Mouse (Mus musculus): ENCODE data around the gene Aadacl3. TPM values are rescaled to one million over a fixed set of nuclear protein-coding genes. Genes with fewer than 3 reads are reported as not detected.

Aadacl3 gene
- not detected for total RNA-seq (2021)

GRCm38 (mm10) chr4:144463656-144464055, at the start of gene Aadacl3:
TSS of gene Aadacl3 (minus strand) at chr4:144463756.
- DNase-seq (ENCODE audit: extremely low spot score in 1 of 2, low spot score in 1 of 2): no peak

- DNase-seq (ENCODE audit: extremely low spot score in 1 of 2, low spot score in 1 of 2): no peak
Measured at GRCm38 (mm10) chr4:144506518-144506917, 43.0 kb upstream of the Aadacl3 start.

DNA sequence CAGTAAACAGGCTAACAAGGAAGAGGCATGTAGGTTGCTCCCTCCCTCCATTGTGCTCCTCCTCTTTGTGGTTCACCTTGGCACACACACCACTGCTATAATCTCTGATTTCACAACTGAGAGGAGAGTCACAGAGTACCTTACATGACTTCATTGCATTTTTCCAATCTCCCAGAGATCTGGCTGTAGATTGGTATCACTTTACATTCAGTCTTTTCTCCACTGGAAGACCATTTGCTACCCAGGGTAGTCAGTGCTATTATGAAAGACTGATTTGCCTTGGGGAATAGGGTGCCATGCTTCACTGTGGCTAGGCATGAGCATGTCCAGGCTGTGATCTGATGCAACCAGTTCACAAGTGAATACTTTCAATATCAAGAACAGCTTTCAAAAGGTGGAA, 29.8 kb upstream of the Aadacl3 start:
- no peak for DNase-seq (ENCODE audit: extremely low spot score in 1 of 2, low spot score in 1 of 2)

DNA sequence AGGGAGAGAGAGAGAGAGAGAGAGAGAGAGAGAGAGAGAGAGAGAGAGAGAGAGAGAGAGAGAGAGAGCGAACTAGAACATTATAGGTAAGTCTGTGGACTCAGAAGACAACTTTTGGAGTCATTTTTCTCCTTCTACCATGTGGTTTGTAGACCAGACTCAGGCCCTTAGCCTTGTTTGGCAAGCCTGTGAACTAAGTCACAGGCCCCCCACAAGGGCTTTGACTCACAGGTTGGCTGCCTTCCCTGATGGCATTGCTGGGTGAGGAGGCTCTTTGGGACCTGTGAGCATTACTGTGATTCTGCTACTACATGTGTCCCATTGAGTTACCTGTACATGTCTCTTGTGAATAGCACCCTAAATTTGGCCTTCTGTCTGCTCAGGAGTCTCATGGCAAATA, 4.5 kb upstream of the Aadacl3 start:
- DNase-seq (ENCODE audit: extremely low spot score in 1 of 2, low spot score in 1 of 2): no peak

DNA sequence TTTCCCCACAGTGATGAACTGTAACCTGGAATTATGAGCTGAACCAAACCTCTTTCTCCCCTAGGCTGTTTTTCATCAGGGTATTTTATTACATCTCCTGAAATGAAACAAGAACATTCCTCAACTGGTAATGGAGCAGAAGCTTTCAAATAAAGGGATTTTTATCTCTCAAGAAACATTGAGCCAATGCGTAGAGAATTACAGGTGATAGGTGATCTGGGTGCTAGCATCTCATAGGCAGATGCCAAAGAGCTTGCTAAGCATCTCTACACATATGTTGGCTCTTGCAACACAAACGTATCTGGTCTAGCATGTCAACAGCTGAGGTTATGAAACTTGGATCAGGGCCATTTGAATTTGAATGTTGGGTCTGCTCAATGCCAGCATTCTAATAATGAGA, 1.6 kb upstream of the Aadacl3 start:
- no peak for DNase-seq (ENCODE audit: extremely low spot score in 1 of 2, low spot score in 1 of 2)

DNA sequence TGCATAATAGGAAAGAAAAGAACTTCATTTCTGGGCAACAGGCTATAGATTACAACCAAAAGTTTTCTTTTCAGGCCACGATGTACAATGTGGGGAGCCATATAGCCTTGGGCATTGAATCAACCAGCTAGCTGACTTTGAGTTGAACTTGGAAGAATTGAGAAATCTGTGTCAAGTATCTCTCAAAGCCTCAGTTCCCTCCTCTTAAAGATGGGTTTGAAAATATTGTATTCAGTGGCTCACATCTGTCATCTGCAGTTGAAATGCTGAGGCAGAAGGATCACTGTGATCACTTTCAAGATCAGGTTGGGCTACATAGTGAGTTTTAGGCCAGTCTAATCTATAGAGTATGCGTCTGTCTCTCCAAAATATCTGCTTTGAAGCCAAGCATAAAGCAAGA, 10.3 kb downstream of the Aadacl3 start, which contains the start of gene Gm9944:
Gm9944 (minus strand) TSS at position 101 of the 400 bp plus-strand sequence.
- no peak for DNase-seq (ENCODE audit: extremely low spot score in 1 of 2, low spot score in 1 of 2)

DNA sequence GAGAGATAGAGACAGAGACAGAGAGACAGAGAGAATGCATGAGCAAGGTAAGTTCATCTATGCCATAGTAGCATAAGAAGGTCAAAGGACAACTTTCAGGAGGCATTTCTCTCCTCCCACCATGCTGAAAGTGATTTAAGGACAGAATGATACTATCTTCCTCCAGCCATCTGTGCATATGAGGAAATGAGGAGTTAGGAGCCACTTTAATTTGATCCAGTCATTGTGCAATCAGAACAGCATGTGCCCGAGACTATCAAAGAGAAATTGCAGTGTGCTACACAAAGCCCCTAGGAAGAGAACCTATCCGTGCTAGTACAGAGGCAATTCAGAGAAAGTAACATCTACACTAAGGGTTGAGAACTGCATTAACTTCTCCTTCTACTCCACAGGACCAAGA, 15.0 kb downstream of the Aadacl3 start:
- DNase-seq (ENCODE audit: extremely low spot score in 1 of 2, low spot score in 1 of 2): no peak

DNA sequence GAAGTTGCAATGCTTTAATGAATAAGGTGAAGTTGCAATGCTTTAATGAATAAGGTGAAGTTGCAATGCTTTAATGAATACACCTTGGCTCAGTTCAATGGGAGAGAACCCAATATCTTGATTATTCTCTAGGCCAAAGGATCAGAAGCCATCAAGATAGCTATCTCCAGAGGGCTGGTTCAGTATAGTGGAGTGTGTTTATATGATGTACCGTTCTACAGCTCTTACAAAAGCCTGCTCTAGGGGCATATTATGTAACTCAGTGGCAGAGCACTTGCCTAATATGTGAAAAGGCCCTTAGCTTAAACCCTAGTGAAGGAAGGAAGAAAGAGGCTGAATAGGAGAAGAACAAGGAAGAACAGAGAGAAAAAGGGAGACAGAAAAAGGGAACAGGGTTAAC, 22.0 kb downstream of the Aadacl3 start:
- DNase-seq (ENCODE audit: extremely low spot score in 1 of 2, low spot score in 1 of 2): no peak

- no peak for DNase-seq (ENCODE audit: extremely low spot score in 1 of 2, low spot score in 1 of 2)
Measured at GRCm38 (mm10) chr4:144441095-144441494, 22.5 kb downstream of the Aadacl3 start.

DNA sequence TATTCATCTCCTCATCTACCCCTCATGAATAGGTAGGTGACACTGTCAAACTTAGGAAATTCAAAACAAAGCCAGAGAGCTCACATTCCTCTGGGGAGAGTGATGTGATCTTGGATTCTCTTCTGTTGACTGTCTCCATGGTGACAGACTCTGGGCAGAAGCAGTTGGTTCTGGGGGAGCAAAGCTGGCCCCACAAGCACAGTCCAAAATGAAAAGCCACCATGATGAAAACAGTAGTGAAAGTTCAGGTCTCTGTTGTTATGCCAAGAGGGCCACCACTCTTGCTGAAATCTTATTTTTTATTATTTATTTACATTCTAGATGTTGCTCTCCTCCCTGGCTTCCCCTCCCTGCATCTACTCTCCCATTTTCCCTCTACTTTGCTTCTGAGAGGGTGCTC, 24.9 kb downstream of the Aadacl3 start, which contains the start of gene 1700012P22Rik:
1700012P22Rik (minus strand) TSS at position 101 of the 400 bp plus-strand sequence.
- DNase-seq (ENCODE audit: extremely low spot score in 1 of 2, low spot score in 1 of 2): no peak

DNA sequence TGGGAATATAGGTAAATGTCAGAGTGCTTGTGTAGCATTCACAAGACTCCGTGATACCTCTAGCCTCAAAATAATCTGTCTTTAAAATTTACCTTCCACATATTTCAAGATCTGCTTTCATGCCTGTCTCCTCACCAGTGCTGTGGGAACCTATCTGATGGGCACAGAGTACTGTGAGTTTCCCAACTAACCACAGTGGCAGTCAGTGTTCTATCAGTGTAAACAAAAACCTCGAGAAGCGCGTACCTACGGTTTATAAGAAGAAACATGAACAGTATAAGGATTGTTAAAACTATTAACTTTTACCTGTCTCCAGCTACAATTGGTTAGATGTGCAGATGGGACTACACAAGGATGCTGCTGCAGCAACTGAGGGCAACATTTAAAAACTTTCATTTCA, 30.3 kb downstream of the Aadacl3 start:
- DNase-seq (ENCODE audit: extremely low spot score in 1 of 2, low spot score in 1 of 2): no peak

- no peak for DNase-seq (ENCODE audit: extremely low spot score in 1 of 2, low spot score in 1 of 2)
Measured at GRCm38 (mm10) chr4:144430723-144431122, 32.8 kb downstream of the Aadacl3 start.

GRCm38 (mm10) chr4:144428868-144429267, 34.7 kb downstream of the Aadacl3 start:
- no peak for DNase-seq (ENCODE audit: extremely low spot score in 1 of 2, low spot score in 1 of 2)

DNA sequence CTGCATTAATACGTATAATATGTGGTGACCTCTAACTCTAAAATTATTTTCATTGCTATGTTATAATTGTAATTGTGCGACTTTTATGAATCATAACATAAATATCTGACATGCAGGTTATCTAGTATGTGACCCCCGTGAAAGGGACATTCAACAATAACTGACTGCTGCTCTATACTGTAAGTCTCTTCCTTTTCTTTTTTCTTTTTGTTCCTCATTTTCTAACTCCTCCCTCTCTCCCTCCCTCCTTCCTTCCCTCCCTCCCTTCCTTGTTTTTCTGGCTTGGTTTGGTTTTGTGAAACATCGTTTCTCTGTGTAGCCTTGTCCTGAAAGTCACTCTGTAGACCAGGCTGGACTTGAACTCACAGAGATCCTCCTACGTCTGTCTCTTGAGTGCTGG, 39.0 kb downstream of the Aadacl3 start:
- no peak for DNase-seq (ENCODE audit: extremely low spot score in 1 of 2, low spot score in 1 of 2)

GRCm38 (mm10) chr4:144420644-144421043, 42.9 kb downstream of the Aadacl3 start:
- DNase-seq (ENCODE audit: extremely low spot score in 1 of 2, low spot score in 1 of 2): no peak

DNA sequence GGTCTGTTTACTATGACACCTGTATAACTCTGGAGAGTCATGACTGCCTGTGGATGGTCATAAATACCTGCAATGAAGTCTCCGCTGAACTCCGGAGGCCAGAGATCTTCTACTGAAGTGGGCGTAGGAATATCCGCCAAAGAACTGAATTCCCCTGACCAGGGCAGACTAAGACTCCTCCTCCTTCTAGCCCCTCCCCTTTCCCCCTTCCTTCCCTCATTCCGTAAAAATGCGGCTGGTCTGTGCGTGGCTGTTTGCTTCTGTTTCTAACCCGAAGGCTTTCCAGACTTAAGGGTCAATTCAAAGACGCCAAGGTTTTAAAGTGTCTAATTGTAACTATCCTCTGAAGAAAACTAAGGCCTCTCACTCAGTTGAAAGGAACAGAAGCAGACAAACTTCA, 55.3 kb downstream of the Aadacl3 start, which contains the start of gene Pramef12:
Pramef12 (minus strand) TSS at position 175 of the 400 bp plus-strand sequence.
- no peak for DNase-seq (ENCODE audit: extremely low spot score in 1 of 2, low spot score in 1 of 2)

DNA sequence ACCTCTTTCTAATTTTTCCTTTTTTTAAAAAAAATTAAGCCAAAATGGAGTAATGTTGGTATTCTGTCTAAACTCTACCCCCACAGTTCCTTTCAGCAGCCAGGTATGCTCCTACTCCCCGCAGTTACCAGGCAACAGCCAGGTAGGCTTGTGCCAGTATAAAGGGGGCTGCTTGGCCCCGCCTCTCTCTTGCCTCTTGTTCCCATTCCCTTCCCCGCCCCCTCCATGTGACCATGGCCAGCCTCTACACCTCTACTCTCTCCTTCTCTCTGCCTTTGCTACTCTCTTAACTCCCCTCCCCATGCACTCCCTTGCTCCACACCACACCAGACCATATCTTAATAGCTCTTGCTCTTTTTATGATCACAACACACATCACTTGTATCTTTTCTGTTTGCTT, 57.3 kb downstream of the Aadacl3 start:
- DNase-seq (ENCODE audit: extremely low spot score in 1 of 2, low spot score in 1 of 2): no peak

GRCm38 (mm10) chr4:144404456-144405086, 59.0 kb downstream of the Aadacl3 start:
- DNase-seq (ENCODE audit: extremely low spot score in 1 of 2, low spot score in 1 of 2): no peak

Other genes starting within 250 kb of the Aadacl3 start
- not detected for gene Pramel5, start 183.3 kb downstream of the Aadacl3 start, total RNA-seq (2021)
- gene Gm13128, start 133.5 kb downstream of the Aadacl3 start, total RNA-seq (2021): not detected
- not detected for gene Gm13119, start 105.8 kb downstream of the Aadacl3 start, total RNA-seq (2021)
- gene Pramef20, start 85.8 kb downstream of the Aadacl3 start, total RNA-seq (2021): not detected
- gene Pramef12, start 55.3 kb downstream of the Aadacl3 start, total RNA-seq (2021): not detected
- gene 1700012P22Rik, start 25.0 kb downstream of the Aadacl3 start, total RNA-seq (2021): not detected
- not detected for gene Gm9944, start 10.4 kb downstream of the Aadacl3 start, total RNA-seq (2021)
- not detected for gene 9430007A20Rik, start 56.1 kb upstream of the Aadacl3 start, total RNA-seq (2021)
- gene Gm13124, start 101.4 kb upstream of the Aadacl3 start, total RNA-seq (2021): not detected
- gene Aadacl4, start 150.0 kb upstream of the Aadacl3 start, total RNA-seq (2021): not detected
- gene Gm436, start 222.6 kb upstream of the Aadacl3 start, total RNA-seq (2021): not detected